Mouse (Mus musculus) hindbrain, embryonic 16.5 days (tissue): Measurements from ENCODE around the gene Sycp2l. TPM values are rescaled to one million over a fixed set of nuclear protein-coding genes. Genes with fewer than 3 reads are reported as not detected.
A peak's percentile ranks its signal among the peaks of the same experiment; 100 is the strongest.
"Not testable (repeated sequence)": the region's sequence is repeated elsewhere in the genome, so short reads cannot be mapped to it uniquely, and the experiment has no call there.

Experiments used
- ATAC-seq: fragments of 200-750 bp; cut with Nextera tagmentation; 2 replicates; pipeline ENCODE4 v1.8.0; 2017; ENCODE audit warnings: moderate TSS enrichment, moderate library complexity
- H3K27ac ChIP-seq: fragments of 300-500 bp; sonication (generic); 2 replicates; pipeline ENCODE4 v1.5.1; 2014; ENCODE audit warnings: low read depth, mild to moderate bottlenecking, control low read depth, low read length, moderate library complexity
- H3K27me3 ChIP-seq: fragments of 300-500 bp; sonication (generic); replicated peaks from 2 replicates; pipeline ENCODE4 v1.6.1; 2014; ENCODE audit warnings: low read length; ENCODE audit not compliant: control insufficient read depth, insufficient read depth
- H3K36me3 ChIP-seq: fragments of 300-500 bp; sonication (generic); 2 replicates; pipeline ENCODE4 v1.6.1; 2014; ENCODE audit warnings: mild to moderate bottlenecking, low read length, moderate library complexity, mixed read lengths; ENCODE audit not compliant: control insufficient read depth, insufficient read depth
- H3K4me1 ChIP-seq: fragments of 300-500 bp; sonication (generic); 2 replicates; pipeline ENCODE4 v1.6.1; 2014; ENCODE audit warnings: low read depth, low read length; ENCODE audit not compliant: control insufficient read depth, insufficient read depth
- H3K4me2 ChIP-seq: fragments of 300-500 bp; sonication (generic); 2 replicates; pipeline ENCODE4 v1.6.1; 2014; ENCODE audit warnings: mild to moderate bottlenecking, low read length, control low read depth, moderate library complexity
- H3K4me3 ChIP-seq: fragments of 300-500 bp; sonication (generic); 2 replicates; pipeline ENCODE4 v1.5.1; 2014; ENCODE audit warnings: mild to moderate bottlenecking, low read length, control low read depth, moderate library complexity
- H3K9ac ChIP-seq: fragments of 300-500 bp; sonication (generic); 2 replicates; pipeline ENCODE4 v1.6.1; 2014; ENCODE audit warnings: low read depth, mild to moderate bottlenecking, control low read depth, low read length, moderate library complexity
- H3K9me3 ChIP-seq: fragments of 300-500 bp; sonication (generic); 2 replicates; pipeline ENCODE4 v1.6.1; 2014; ENCODE audit warnings: mild to moderate bottlenecking, low read length, moderate library complexity; ENCODE audit not compliant: control insufficient read depth
- WGBS: fragments of 180-500 bp; shearing (Covaris S2); extraction: QIAGEN DNeasy Blood & Tissue Kit; methylation state at CpG from one replicate; pipeline ENCODE4 v1.1.7; 2014; 5-methylcytosine and 5-hydroxymethylcytosine counted together
- polyA plus RNA-seq: library from polyadenylated mRNA; unstranded; fragments of >200 nt; fragmentation: Nextera tagmentation; extraction: Ambion mirVana; gene quantifications from 2 replicates; pipeline ENCODE4 v1.2.1, GENCODE M21; 2015

The Sycp2l gene
- polyA plus RNA-seq, 1 experiment from 2014 or later = 0.09 TPM

- ATAC-seq = no peak
- H3K4me2 ChIP-seq = no peak overlapping the region
- no peaks in the 10 kb centered on the region for H3K36me3 ChIP-seq
Measured at GRCm38 (mm10) chr13:41153146-41153545, 39.0 kb downstream of the Sycp2l start.

GRCm38 (mm10) chr13:41158426-41158825, 44.3 kb downstream of the Sycp2l start:
- Histone ChIP-seq H3K4me3 (no peak overlapping the region), H3K36me3 (no peaks in the 10 kb centered on the region), H3K9ac (no peak overlapping the region), H3K27me3 (no peaks in the 10 kb centered on the region), H3K4me1 (no peaks in the 10 kb centered on the region), H3K27ac (no peak overlapping the region), H3K4me2 (no peak overlapping the region), H3K9me3 (no peaks in the 10 kb centered on the region)
- WGBS = 60% methylated on average over 5 of the region's 5 CpGs
- no peak for ATAC-seq

More at GRCm38 (mm10) chr13:41153146-41153545, 39.0 kb downstream of the Sycp2l start:
- Histone ChIP-seq H3K27ac (no peak overlapping the region), H3K9me3 (no peaks in the 10 kb centered on the region), H3K4me1 (no peaks in the 10 kb centered on the region), H3K9ac (no peak overlapping the region), H3K27me3 (no peaks in the 10 kb centered on the region), H3K4me3 (no peak overlapping the region)
- whole genome bisulfite sequencing = 86% methylated on average over 11 of the region's 11 CpGs

GRCm38 (mm10) chr13:41187886-41188285, 73.8 kb downstream of the Sycp2l start:
- Histone ChIP-seq H3K4me2 (no peak overlapping the region), H3K4me1 (no peaks in the 10 kb centered on the region), H3K27me3 (no peaks in the 10 kb centered on the region), H3K27ac (no peak overlapping the region), H3K36me3 (peaks cover 17% of the 10 kb centered on the region), H3K9ac (no peak overlapping the region), H3K9me3 (no peaks in the 10 kb centered on the region), H3K4me3 (no peak overlapping the region)
- ATAC-seq = no peak
- WGBS = 61% methylated on average over 6 of the region's 6 CpGs

- Histone ChIP-seq H3K27ac (no peak overlapping the region), H3K27me3 (no peaks in the 10 kb centered on the region), H3K4me3 (no peak overlapping the region), H3K9ac (no peak overlapping the region), H3K9me3 (no peaks in the 10 kb centered on the region), H3K4me2 (no peak overlapping the region), H3K4me1 (no peaks in the 10 kb centered on the region), H3K36me3 (peaks cover 9% of the 10 kb centered on the region)
- 60% methylated on average over 3 of the region's 3 CpGs for WGBS
- ATAC-seq = no peak
Measured at GRCm38 (mm10) chr13:41195640-41196333, 81.7 kb downstream of the Sycp2l start.

GRCm38 (mm10) chr13:41200861-41201260, 86.8 kb downstream of the Sycp2l start:
- WGBS = 62% methylated on average over 2 of the region's 2 CpGs
- no peak overlapping the region for H3K27ac ChIP-seq
- ATAC-seq = no peak

GRCm38 (mm10) chr13:41203289-41203688, 89.2 kb downstream of the Sycp2l start:
- Histone ChIP-seq H3K36me3 (no peaks in the 10 kb centered on the region), H3K27ac (peak overlapping the region; percentile 27; the same call in 1 of the 2 replicates), H3K9ac (no peak overlapping the region), H3K9me3 (no peaks in the 10 kb centered on the region), H3K4me2 (no peak overlapping the region), H3K27me3 (no peaks in the 10 kb centered on the region), H3K4me3 (no peak overlapping the region), H3K4me1 (peaks cover 4% of the 10 kb centered on the region)
- WGBS = 39% methylated on average over 7 of the region's 7 CpGs
- ATAC-seq = no peak

More at GRCm38 (mm10) chr13:41200861-41201260, 86.8 kb downstream of the Sycp2l start:
- H3K9me3 ChIP-seq = no peaks in the 10 kb centered on the region
- H3K9ac ChIP-seq = no peak overlapping the region
- H3K27me3 ChIP-seq = no peaks in the 10 kb centered on the region
- H3K4me2 ChIP-seq = no peak overlapping the region
- no peaks in the 10 kb centered on the region for H3K36me3 ChIP-seq
- peaks cover 4% of the 10 kb centered on the region for H3K4me1 ChIP-seq
- H3K4me3 ChIP-seq = no peak overlapping the region

GRCm38 (mm10) chr13:41203691-41204090, 89.6 kb downstream of the Sycp2l start:
- H3K27me3 ChIP-seq = no peaks in the 10 kb centered on the region
- H3K36me3 ChIP-seq = no peaks in the 10 kb centered on the region
- ATAC-seq = no peak
- no peak overlapping the region for H3K9ac ChIP-seq
- no peak overlapping the region for H3K4me2 ChIP-seq
- H3K9me3 ChIP-seq = no peaks in the 10 kb centered on the region
- WGBS = 44% methylated on average over 9 of the region's 9 CpGs
- H3K4me1 ChIP-seq = peaks cover 4% of the 10 kb centered on the region
- no peak overlapping the region for H3K4me3 ChIP-seq
- no peak overlapping the region for H3K27ac ChIP-seq

- ATAC-seq, H3K4me2 ChIP-seq, H3K36me3 ChIP-seq, H3K9me3 ChIP-seq, H3K27ac ChIP-seq, H3K4me3 ChIP-seq, H3K9ac ChIP-seq, H3K27me3 ChIP-seq, H3K4me1 ChIP-seq: not testable (repeated sequence)
Measured at GRCm38 (mm10) chr13:41205568-41205967, 91.5 kb downstream of the Sycp2l start.

GRCm38 (mm10) chr13:41206241-41206640, 92.1 kb downstream of the Sycp2l start:
- no peak overlapping the region for H3K4me2 ChIP-seq
- no peak for ATAC-seq
- no peak overlapping the region for H3K4me3 ChIP-seq
- 92% methylated on average over 5 of the region's 5 CpGs for WGBS
- no peak overlapping the region for H3K27ac ChIP-seq
- H3K27me3 ChIP-seq = no peaks in the 10 kb centered on the region
- no peaks in the 10 kb centered on the region for H3K9me3 ChIP-seq
- no peak overlapping the region for H3K9ac ChIP-seq
- no peaks in the 10 kb centered on the region for H3K36me3 ChIP-seq
- peaks cover 4% of the 10 kb centered on the region for H3K4me1 ChIP-seq
